Mouse (Mus musculus): ENCODE data around the gene Spon1.

The Spon1 gene

GRCm38 (mm10) chr7:113780286-113780685 lies 14.5 kb downstream of the Spon1 start:
- no peak for DNase-seq

- no peak for DNase-seq
These were observed 26.2 kb downstream of the Spon1 start for GRCm38 (mm10) chr7:113791991-113792390.

DNA sequence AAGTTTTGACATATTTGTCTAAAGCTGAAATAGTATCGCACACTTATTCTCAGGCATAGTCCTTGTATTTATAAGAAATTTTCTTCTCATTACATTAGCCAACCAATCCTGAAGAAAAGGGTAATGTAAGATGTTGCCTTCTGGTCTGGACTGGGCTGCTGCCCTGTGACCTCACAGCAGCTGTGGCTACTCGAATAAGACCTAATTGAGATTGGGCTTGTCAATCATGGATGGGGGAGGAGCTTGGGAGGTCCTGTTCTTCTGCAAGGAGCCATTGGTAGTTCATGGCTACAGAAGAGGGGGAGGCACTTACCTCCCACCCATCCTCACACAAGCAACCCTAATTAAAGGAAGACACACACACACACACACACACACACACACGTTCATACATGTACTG lies 27.1 kb downstream of the Spon1 start:
- DNase-seq = no peak

DNA sequence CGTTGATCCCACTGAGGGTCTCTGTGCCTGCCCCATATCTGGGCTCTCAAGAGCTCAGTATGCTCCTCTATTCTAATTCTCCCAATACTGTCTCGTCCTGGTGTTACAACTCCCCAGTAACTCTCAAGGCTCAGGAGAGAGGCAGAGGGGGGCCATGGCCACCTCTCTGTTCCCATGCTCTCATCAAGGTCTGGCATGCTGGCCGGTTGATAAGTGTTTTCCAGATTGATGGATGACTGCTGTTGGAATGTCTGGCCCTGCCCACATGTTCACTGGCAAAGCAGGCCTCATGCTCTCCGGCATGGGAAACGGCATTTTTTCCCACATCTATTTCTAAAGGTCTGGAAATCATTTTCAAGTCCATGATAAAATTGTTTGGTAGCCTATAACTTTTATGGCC lies 29.4 kb downstream of the Spon1 start:
- no peak for DNase-seq

GRCm38 (mm10) chr7:113797134-113797533 lies 31.3 kb downstream of the Spon1 start:
- DNase-seq = no peak

DNA sequence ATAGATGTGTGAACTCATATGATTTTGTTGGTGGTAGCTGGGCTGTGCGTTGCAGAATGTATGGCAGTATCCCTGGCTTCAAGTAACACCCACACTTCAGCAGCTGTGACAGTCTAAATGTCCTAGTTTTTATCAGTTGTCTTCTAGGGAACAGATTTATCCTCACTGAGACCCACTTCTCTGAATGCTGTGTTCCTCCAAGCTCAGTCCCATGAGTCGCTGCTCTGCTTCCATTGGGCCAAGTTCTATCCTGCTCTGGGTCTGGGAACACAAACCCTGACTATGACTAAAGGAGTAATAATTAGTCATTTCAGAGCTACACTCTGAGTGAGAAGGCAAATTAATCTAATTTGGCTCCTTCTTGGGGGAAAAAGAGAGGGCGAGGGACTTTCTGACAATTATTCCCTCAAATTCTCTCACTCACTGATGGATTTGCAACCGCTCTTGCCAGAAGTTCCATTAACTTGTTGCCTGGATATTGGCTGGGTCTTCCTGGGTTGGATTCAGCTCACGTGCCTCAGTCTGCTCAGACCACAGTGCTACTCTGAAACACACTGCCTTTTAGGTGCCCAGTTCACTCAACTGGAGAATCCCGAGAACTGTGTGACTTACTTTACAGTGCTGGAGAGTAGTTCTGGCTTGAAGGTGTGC lies 32.9 kb downstream of the Spon1 start:
- DNase-seq = no peak

- no peak for DNase-seq
These were observed 44.0 kb downstream of the Spon1 start for GRCm38 (mm10) chr7:113809781-113810180.

- DNase-seq = no peak
These were observed 45.8 kb downstream of the Spon1 start for GRCm38 (mm10) chr7:113811376-113812158.

- no peak for DNase-seq
These were observed 48.4 kb downstream of the Spon1 start for GRCm38 (mm10) chr7:113814101-113814779.

GRCm38 (mm10) chr7:113815726-113816125 lies 49.9 kb downstream of the Spon1 start:
- no peak for DNase-seq

DNA sequence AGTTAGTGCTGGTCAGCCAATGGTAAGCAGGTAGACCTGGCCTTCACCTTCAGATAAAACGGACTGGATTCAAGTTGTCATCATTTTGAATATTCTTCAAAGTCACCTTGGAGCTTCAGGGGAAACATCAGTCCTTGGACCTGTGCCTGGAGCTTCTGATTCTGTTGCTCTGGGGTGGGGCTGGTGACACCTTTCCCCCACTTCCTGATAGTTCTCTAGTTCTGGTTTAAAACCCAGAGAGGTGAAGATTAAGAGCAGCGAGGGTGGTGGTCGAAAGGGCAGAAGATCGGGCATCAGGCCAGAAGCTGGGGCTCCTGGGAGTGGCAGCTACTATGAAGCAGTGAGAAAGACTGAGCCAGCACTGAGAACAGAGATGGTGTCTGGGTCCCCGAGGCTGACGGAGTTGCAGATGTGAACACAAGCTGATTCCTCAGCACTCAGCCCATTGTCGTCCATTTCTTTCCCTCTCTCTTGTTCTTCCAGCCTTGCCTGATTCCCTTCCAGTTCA lies 51.1 kb downstream of the Spon1 start:
- no peak for DNase-seq

GRCm38 (mm10) chr7:113818116-113818515 lies 52.3 kb downstream of the Spon1 start:
- no peak for DNase-seq

- DNase-seq = no peak
These were observed 54.4 kb downstream of the Spon1 start for GRCm38 (mm10) chr7:113820213-113820612.

- DNase-seq = no peak
These were observed 57.2 kb downstream of the Spon1 start for GRCm38 (mm10) chr7:113823026-113823425.

- no peak for DNase-seq
These were observed 58.9 kb downstream of the Spon1 start for GRCm38 (mm10) chr7:113824651-113825050.

DNA sequence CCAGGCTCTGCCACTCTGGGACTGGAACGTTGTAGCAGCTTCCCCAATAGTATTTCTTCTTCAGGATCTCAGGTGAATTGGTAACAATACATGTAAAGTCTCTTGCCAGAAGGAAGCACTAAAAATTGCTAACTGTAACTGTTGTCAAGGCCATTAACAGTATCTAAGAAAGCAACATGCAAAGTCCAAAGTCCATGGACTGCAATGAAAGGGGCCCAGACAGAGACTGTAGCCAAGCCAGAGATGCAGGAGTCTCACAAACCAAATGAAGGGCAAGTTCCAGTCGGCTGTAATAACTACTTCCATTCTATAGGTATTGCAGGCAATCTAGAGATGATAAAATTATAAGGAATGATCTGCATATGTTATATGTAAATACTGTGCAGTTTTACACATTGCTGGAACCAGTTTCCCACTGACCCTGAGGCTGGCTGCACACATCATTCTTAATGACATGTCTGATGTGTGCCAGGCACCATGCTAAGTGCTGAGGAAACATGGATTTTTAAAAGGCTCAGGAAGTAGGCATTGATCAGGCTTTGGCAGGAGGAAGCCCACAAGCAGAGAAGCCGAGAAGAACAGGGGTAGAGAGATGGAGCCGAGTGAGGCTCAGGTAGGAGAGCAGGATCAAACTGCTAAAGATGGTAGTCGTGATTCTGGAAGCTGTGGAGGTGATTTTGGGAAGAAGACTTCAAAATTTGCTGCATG lies 59.9 kb downstream of the Spon1 start:
- DNase-seq = no peak

DNA sequence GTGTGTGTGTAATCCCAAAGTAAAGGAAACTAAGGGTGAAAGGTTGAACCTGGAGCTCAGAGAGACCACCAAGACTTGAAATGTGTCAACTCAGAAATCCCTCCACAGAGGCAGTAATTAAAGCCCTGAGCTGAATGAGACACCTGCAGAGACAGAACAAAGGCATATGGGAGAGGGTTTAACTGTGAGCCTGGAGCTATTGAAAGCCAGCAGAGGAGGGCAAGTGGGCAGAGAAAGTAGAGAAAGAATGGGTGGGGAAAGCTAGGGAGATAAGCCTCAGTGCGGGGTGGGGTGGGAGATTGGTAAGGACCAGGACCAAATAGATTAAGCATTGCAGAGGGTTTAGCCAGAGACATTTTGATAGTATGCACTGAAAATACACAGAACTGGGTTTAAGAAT lies 60.7 kb downstream of the Spon1 start:
- no peak for DNase-seq

GRCm38 (mm10) chr7:113828122-113828571 lies 62.3 kb downstream of the Spon1 start:
- DNase-seq = no peak

- DNase-seq = no peak
These were observed 62.8 kb downstream of the Spon1 start for GRCm38 (mm10) chr7:113828576-113828975.

GRCm38 (mm10) chr7:113837151-113837550 lies 71.4 kb downstream of the Spon1 start:
- no peak for DNase-seq

- no peak for DNase-seq
These were observed 73.6 kb downstream of the Spon1 start for GRCm38 (mm10) chr7:113839431-113839830.

DNA sequence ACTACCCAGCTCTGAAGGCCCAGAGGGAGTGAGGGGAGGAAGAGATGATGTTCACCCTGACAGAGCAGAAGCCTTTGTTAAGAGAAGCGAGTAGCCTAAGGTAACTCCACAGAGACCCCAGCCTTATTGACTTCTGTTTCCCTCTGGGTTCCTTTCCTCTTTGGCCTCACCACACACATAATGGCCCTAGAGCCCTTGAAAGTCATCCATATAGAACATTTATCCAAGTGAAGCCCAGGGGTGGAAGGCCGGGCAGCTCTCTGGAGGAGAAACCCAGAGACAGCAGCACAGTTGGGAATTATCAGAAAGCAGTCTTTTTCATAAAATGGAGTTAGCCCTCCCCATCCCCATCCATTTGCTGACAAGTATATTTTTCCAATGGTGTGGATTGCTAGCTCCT lies 75.7 kb downstream of the Spon1 start:
- DNase-seq = no peak

DNA sequence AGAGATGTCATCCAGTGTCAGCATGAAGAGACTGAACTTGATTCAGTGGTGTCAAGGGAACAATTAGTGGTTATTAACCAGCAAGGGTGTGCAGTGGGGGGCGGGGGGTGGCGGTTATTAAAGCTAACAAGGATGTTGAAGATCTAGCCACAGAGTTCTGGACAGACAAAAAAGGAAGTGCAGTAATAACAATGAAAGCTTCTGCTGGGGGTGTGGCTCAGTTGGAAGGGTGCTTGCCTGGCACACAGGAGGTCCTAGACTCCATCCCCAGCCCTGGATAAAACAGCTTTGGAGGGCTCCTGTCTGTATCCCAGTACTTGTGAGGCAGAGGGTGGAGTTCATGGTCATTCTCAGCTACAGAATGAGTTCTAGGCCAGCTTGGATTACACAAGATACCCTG lies 77.4 kb downstream of the Spon1 start:
- no peak for DNase-seq

Data from thymus, postnatal 36 days (tissue).